Mouse (Mus musculus) liver, adult 2 months (tissue): ENCODE data around the gene Clint1. TPM values are rescaled to one million over a fixed set of nuclear protein-coding genes. Genes with fewer than 3 reads are reported as not detected.

ENCODE experiments used
- DNase-seq: peaks from one replicate; pipeline ENCODE4 v3.0.0-alpha.2; 2011; ENCODE audit warnings: low read depth, low spot score; ENCODE audit errors: extremely low read depth
- H3K27ac ChIP-seq: fragments of 200-500 bp; replicated peaks from 2 replicates; pipeline ENCODE4 v1.5.1; 2012; ENCODE audit warnings: low read depth, mild to moderate bottlenecking, control low read depth, inconsistent platforms, low read length; ENCODE audit not compliant: insufficient read depth
- H3K27me3 ChIP-seq: fragments of 200-500 bp; 2 replicates; pipeline ENCODE4 v1.6.1; 2012; ENCODE audit warnings: mild to moderate bottlenecking, moderate library complexity, low read length, inconsistent platforms; ENCODE audit not compliant: control insufficient read depth, insufficient read depth
- H3K36me3 ChIP-seq: fragments of 200-500 bp; 2 replicates; pipeline ENCODE4 v1.6.1; 2012; ENCODE audit warnings: low read length, inconsistent platforms; ENCODE audit not compliant: control insufficient read depth, insufficient read depth
- H3K4me1 ChIP-seq: fragments of 200-500 bp; 2 replicates; pipeline ENCODE4 v1.6.1; 2011; ENCODE audit warnings: low read length; ENCODE audit not compliant: control insufficient read depth, insufficient read depth
- H3K4me3 ChIP-seq: fragments of 200-500 bp; 2 replicates; pipeline ENCODE4 v1.5.1; 2011; ENCODE audit warnings: low read depth, mild to moderate bottlenecking, control low read depth, low read length, moderate library complexity; ENCODE audit not compliant: insufficient read depth
- H3K79me2 ChIP-seq: fragments of 200-500 bp; 2 replicates; pipeline ENCODE4 v1.6.1; 2012; ENCODE audit warnings: inconsistent platforms, mild to moderate bottlenecking, low read length, moderate library complexity; ENCODE audit not compliant: control insufficient read depth, insufficient read depth
- H3K9ac ChIP-seq: fragments of 200-500 bp; 2 replicates; pipeline ENCODE4 v1.6.1; 2012; ENCODE audit warnings: low read depth, mild to moderate bottlenecking, control low read depth, inconsistent platforms, low read length
- CTCF ChIP-seq: fragments of 200-500 bp; IDR thresholded peaks from 2 replicates; pipeline ENCODE4 v1.5.1; 2011; ENCODE audit warnings: low read depth, low read length, control low read depth
- POLR2A ChIP-seq: fragments of 200-500 bp; IDR thresholded peaks from 2 replicates; pipeline ENCODE4 v1.6.1; 2011; ENCODE audit warnings: low read length, control low read depth; ENCODE audit not compliant: insufficient read depth; ENCODE audit errors: extremely low read depth
- WGBS: fragments of 180-500 bp; shearing (Covaris S2); methylation state at CpG from one replicate; pipeline ENCODE4 v1.1.7; 2018; 5-methylcytosine and 5-hydroxymethylcytosine counted together
- polyA plus RNA-seq: library from polyadenylated mRNA; depleted of rRNA; stranded (reverse); fragments of >200 nt; gene quantifications from 2 replicates; pipeline ENCODE4 v1.2.3, GENCODE M21; 2012
- total RNA-seq: library from RNA; depleted of rRNA; stranded (reverse); fragments of >200 nt; gene quantifications from 2 replicates; pipeline ENCODE4 v1.2.3, GENCODE M21; 2014

The Clint1 gene
- total and polyA plus RNA-seq, 2 experiments = 22.5 to 30.7 TPM

DNA sequence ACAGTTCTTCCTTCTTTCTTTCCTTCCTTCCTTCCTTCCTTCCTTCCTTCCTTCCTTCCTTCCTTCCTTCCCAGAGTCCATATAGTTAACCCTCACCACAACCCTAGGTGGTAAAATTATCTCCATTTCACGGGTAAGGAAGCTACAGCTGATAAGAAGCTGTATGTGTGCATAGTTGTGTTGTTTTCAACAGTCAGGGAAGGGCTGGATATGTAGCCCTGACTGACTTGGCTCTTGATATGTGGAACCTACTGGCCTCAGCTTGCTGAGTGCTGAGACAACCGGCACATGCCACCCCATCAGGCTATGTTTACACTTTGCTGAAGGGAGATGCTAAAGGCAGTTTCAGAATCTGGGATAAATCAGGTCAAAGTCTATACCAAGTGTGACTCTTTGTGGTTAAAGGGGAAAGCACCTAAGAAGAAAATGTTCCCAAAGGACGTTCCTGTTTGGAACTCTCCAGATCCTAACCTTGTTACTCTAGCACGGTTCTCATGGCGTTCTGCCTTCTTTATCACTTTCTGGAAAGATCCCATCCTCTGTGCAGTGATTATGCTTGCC lies 14.5 kb upstream of the Clint1 start:
- H3K9ac ChIP-seq = no peak overlapping the region
- no peak overlapping the region for H3K27ac ChIP-seq
- H3K4me1 ChIP-seq = no peaks in the 10 kb centered on the region
- H3K27me3 ChIP-seq = no peaks in the 10 kb centered on the region
- WGBS = 43% methylated on average over 5 of the region's 5 CpGs
- no peak overlapping the region for H3K4me3 ChIP-seq
- DNase-seq = no peak
- no peak for TF ChIP-seq POLR2A
- no peaks in the 10 kb centered on the region for H3K79me2 ChIP-seq
- no peaks in the 10 kb centered on the region for H3K36me3 ChIP-seq

- Histone ChIP-seq H3K27me3 (no peaks in the 10 kb centered on the region), H3K27ac (no peak overlapping the region), H3K36me3 (no peaks in the 10 kb centered on the region), H3K4me3 (no peak overlapping the region), H3K79me2 (no peaks in the 10 kb centered on the region), H3K9ac (no peak overlapping the region), H3K4me1 (no peaks in the 10 kb centered on the region)
- no peak for DNase-seq
- TF ChIP-seq CTCF = no peak
- TF ChIP-seq POLR2A = no peak
- WGBS = 30% methylated on average over 3 of the region's 3 CpGs
Measured at GRCm38 (mm10) chr11:45838450-45838849, 13.4 kb upstream of the Clint1 start.

DNA sequence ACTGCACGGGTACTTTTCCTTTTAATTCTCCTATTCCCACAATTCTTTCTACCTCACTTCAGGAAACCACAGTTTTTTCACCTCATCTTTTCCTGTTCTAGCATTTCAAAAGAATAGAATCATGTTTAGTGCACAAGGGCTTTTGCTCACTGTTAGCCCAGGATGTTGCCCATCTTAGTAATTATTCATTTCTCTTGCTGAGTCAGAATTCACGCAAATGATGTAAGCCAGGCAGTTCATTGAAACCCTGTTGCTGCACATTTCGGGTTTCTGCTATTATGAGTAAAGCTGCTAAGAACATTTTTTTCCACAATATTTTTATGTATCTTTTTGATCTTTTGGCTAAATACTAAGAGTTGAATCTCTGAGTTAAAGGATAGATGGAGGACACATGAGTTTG lies 11.5 kb upstream of the Clint1 start:
- no peaks in the 10 kb centered on the region for H3K27me3 ChIP-seq
- no peaks in the 10 kb centered on the region for H3K36me3 ChIP-seq
- no peaks in the 10 kb centered on the region for H3K79me2 ChIP-seq
- 91% methylated on average over 3 of the region's 3 CpGs for WGBS
- H3K9ac ChIP-seq = no peak overlapping the region
- DNase-seq = no peak
- no peak overlapping the region for H3K27ac ChIP-seq
- no peaks in the 10 kb centered on the region for H3K4me1 ChIP-seq
- H3K4me3 ChIP-seq = no peak overlapping the region
- no peak for TF ChIP-seq POLR2A
- TF ChIP-seq CTCF = no peak

GRCm38 (mm10) chr11:45846008-45846407 lies 5.8 kb upstream of the Clint1 start:
- H3K36me3 ChIP-seq = no peaks in the 10 kb centered on the region
- DNase-seq = no peak
- WGBS = 71% methylated on average over 3 of the region's 3 CpGs
- TF ChIP-seq CTCF = no peak
- no peak for TF ChIP-seq POLR2A
- no peaks in the 10 kb centered on the region for H3K79me2 ChIP-seq
- no peak overlapping the region for H3K27ac ChIP-seq
- H3K4me1 ChIP-seq = no peaks in the 10 kb centered on the region
- no peaks in the 10 kb centered on the region for H3K27me3 ChIP-seq
- H3K4me3 ChIP-seq = no peak overlapping the region
- no peak overlapping the region for H3K9ac ChIP-seq

- Histone ChIP-seq H3K4me3 (no peak overlapping the region), H3K9ac (no peak overlapping the region), H3K79me2 (peaks cover 6% of the 10 kb centered on the region; the same call in 1 of the 2 replicates), H3K27ac (no peak overlapping the region), H3K27me3 (no peaks in the 10 kb centered on the region), H3K36me3 (no peaks in the 10 kb centered on the region), H3K4me1 (no peaks in the 10 kb centered on the region)
- TF ChIP-seq CTCF = no peak
- no peak for TF ChIP-seq POLR2A
- no peak for DNase-seq
- 79% methylated on average over 7 of the region's 7 CpGs for WGBS
Measured at GRCm38 (mm10) chr11:45847548-45847947, 4.3 kb upstream of the Clint1 start.

- no peaks in the 10 kb centered on the region for H3K27me3 ChIP-seq
- H3K4me3 ChIP-seq = no peak overlapping the region
- peaks cover 3% of the 10 kb centered on the region; the same call in 1 of the 2 replicates for H3K4me1 ChIP-seq
- no peak overlapping the region for H3K27ac ChIP-seq
- H3K79me2 ChIP-seq = peaks cover 6% of the 10 kb centered on the region; the same call in 1 of the 2 replicates
- no peak for DNase-seq
- WGBS = 86% methylated on average over 12 of the region's 12 CpGs
- TF ChIP-seq POLR2A (no peak), CTCF (no peak)
- no peaks in the 10 kb centered on the region for H3K36me3 ChIP-seq
- H3K9ac ChIP-seq = no peak overlapping the region
Measured at GRCm38 (mm10) chr11:45848253-45848652, 3.6 kb upstream of the Clint1 start.
